In genomic region chr6:124166596-124166995, GRCm38 (mm10) we compare ENCODE assay signal across 22 mouse cellular contexts.
"Had no signal": no experiment of that assay in that cellular context is flagged by ENCODE, and none has a peak within 500 bp of the region (broad histone marks: within the 10 kb centered on the region; RNA-seq: fewer than 3 reads in every experiment).

No protein-coding gene starts in this region.

- ATAC-seq: hindbrain, embryonic 16.5 days; hindbrain, postnatal 0 days; inflammation-experienced regulatory T-cells, adult 6 months; intestine, embryonic 15.5 days; intestine, embryonic 16.5 days; intestine, postnatal 0 days had no signal

- DNase-seq: heart, postnatal 10 days; heart, postnatal 14 days; heart, postnatal 36 days; heart, postnatal 4 days; kidney, adult 11 months; kidney, adult 18-20 months; kidney, adult 2 months; kidney, adult 8-10 months; kidney, adult 9 months; kidney, postnatal 10 days; kidney, postnatal 14 days; kidney, postnatal 25 days; kidney, postnatal 36 days; kidney, postnatal 4 days; layer of hippocampus, adult 9-11 months; layer of hippocampus, postnatal 36 days had no signal
